Mouse (Mus musculus): ENCODE results near the gene Brd3. TPM values are rescaled to one million over a fixed set of nuclear protein-coding genes. Genes with fewer than 3 reads are reported as not detected.

The Brd3 gene
- total and polyA plus RNA-seq, 3 experiments = 10.7 to 46.9 (median 38.7) TPM

DNA sequence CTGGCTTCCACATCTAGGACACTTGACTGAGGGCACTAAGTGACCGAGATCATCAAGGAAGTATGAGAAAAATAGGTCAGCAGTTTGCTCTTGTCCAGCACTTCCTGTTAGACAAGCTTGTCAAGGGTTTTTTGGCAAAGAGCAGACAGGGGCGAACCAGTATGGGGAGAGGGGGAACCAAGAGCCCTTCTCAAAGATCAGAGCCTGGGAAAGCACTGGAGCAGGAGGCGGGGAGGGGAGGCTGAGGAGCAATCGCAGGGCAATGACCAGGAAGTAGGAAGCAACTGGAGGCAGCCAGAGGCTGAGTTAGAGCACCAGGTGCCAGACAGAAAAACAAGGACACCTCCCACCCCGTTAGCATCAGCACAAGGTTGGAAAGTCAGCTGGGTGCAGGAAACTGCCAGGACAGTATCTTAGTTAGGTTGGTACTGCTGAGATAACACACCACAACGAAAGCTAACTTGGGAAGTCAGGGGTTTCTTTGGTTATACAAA lies 88.8 kb downstream of the Brd3 start:
- no peak overlapping the region for H3K9ac ChIP-seq (ENCODE audit: control insufficient read depth, low read depth, low read length, poor library complexity, severe bottlenecking)

DNA sequence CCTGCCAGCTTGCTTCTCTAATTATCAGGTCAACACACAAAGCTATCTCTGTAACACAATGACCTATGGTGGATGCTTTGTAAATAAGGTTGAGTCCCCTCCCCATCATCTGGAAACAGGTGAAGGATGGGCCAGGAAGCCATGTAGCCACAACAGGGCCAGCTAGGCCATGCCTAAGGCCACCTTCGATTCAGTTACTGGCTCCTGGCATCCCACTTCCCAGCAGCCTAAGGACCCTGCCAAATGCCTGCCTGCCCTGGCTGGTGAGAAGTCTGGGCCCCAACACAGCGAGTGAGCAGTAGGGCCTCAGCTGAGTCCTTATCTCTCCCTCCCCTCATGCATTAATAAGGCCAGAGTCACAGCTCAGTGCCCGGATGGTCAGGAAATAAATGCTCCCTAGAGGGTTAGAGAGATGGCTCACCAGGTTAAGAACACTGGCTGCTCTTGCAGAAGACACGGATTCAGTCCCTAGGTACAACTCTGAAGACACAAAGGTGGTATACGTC lies 89.8 kb downstream of the Brd3 start:
- Histone ChIP-seq H3K9me3 (replicated peaks; ENCODE audit: insufficient read depth, low read length) (no peaks in the 10 kb centered on the region), H3K36me3 (ENCODE audit: control insufficient read depth in 1 of 2, insufficient read depth in 2 of 2, low read length in 2 of 2) (peaks cover 0 to 10% of the 10 kb centered on the region in 2 experiments; a peak in 2 of 4 replicates), H3K27me3 (ENCODE audit: control insufficient read depth in 1 of 2, insufficient read depth in 2 of 2, low read length in 2 of 2) (no peaks in the 10 kb centered on the region), H3K4me1 (ENCODE audit: control insufficient read depth in 1 of 2, insufficient read depth in 2 of 2, low read length in 2 of 2) (peaks cover 5 to 27% of the 10 kb centered on the region in 2 experiments), H3K27ac (ENCODE audit: control insufficient read depth, low read depth, low read length) (no peak overlapping the region), H3K79me2 (ENCODE audit: control insufficient read depth, insufficient read depth, low read length, poor library complexity) (no peaks in the 10 kb centered on the region; the same call in 1 of the 2 replicates), H3K9ac (ENCODE audit: control insufficient read depth, low read depth, low read length, poor library complexity, severe bottlenecking) (no peak overlapping the region), H3K4me3 (ENCODE audit: control insufficient read depth in 1 of 2, insufficient read depth in 1 of 2, low read depth in 2 of 2, low read length in 2 of 2) (no peak overlapping the region)
- peak; percentile 26 for DNase-seq (ENCODE audit: low read depth, low spot score)
- no peak for TF ChIP-seq POLR2AphosphoS5 (IDR thresholded peaks at IDR 0.05; ENCODE audit: borderline replicate concordance, low read depth, low read length)
- no peak for TF ChIP-seq TCF12 (IDR thresholded peaks at IDR 0.05; ENCODE audit: low read depth, low read length)
- no peak for TF ChIP-seq CHD2 (IDR thresholded peaks at IDR 0.05; ENCODE audit: low read length)
- TF ChIP-seq MYC (IDR thresholded peaks at IDR 0.05; ENCODE audit: low read depth, low read length) = no peak
- peak; percentile 32; the same call in 1 of the 2 replicates for TF ChIP-seq GATA1 (IDR thresholded peaks at IDR 0.05; ENCODE audit: low read depth, low read length)
- no peak for TF ChIP-seq ELF1 (IDR thresholded peaks at IDR 0.05; ENCODE audit: low read depth, low read length)
- TF ChIP-seq RCOR1 (IDR thresholded peaks at IDR 0.05; ENCODE audit: low read depth, low read length) = no peak
- TF ChIP-seq ETS1 (IDR thresholded peaks at IDR 0.05; ENCODE audit: low read depth, low read length) = 0 out of 2 replicates have a peak, but pooled peaks have one; percentile 9
- no peak for TF ChIP-seq TBP (IDR thresholded peaks at IDR 0.05; ENCODE audit: low read depth, low read length)

More for the DNA sequence above, 88.8 kb downstream of the Brd3 start:
- Histone ChIP-seq H3K9me3 (replicated peaks; ENCODE audit: insufficient read depth, low read length) (no peaks in the 10 kb centered on the region), H3K27me3 (ENCODE audit: control insufficient read depth in 1 of 2, insufficient read depth in 2 of 2, low read length in 2 of 2) (no peaks in the 10 kb centered on the region), H3K36me3 (ENCODE audit: control insufficient read depth in 1 of 2, insufficient read depth in 2 of 2, low read length in 2 of 2) (peaks cover 0 to 10% of the 10 kb centered on the region in 2 experiments; a peak in 2 of 4 replicates), H3K79me2 (ENCODE audit: control insufficient read depth, insufficient read depth, low read length, poor library complexity) (peaks cover 1% of the 10 kb centered on the region; the same call in 1 of the 2 replicates), H3K4me3 (ENCODE audit: control insufficient read depth in 1 of 2, insufficient read depth in 1 of 2, low read depth in 2 of 2, low read length in 2 of 2) (no peak overlapping the region), H3K4me1 (ENCODE audit: control insufficient read depth in 1 of 2, insufficient read depth in 2 of 2, low read length in 2 of 2) (peaks cover 5 to 27% of the 10 kb centered on the region in 2 experiments), H3K27ac (ENCODE audit: control insufficient read depth, low read depth, low read length) (no peak overlapping the region)
- TF ChIP-seq MYC (IDR thresholded peaks at IDR 0.05; ENCODE audit: low read depth, low read length) (no peak), E2F4 (IDR thresholded peaks at IDR 0.05; ENCODE audit: borderline replicate concordance, low read depth, low read length) (no peak), CTCF (IDR thresholded peaks at IDR 0.05 in 2 of 3, conservative IDR thresholded peaks at IDR 0.05 in 1 of 3; ENCODE audit: control insufficient read depth in 1 of 3, insufficient read depth in 1 of 3, low read depth in 2 of 3, low read length in 3 of 3, poor library complexity in 1 of 3, severe bottlenecking in 1 of 3) (no peak), ZC3H11A (IDR thresholded peaks at IDR 0.05; ENCODE audit: low read depth, low read length) (no peak), POLR2AphosphoS2 (IDR thresholded peaks at IDR 0.05; ENCODE audit: low read length) (no peak), KAT2A (conservative IDR thresholded peaks at IDR 0.05; ENCODE audit: low read depth, low read length) (no peak), MAX (IDR thresholded peaks at IDR 0.05; ENCODE audit: low read length) (no peak), CHD2 (IDR thresholded peaks at IDR 0.05; ENCODE audit: low read length) (no peak), RCOR1 (IDR thresholded peaks at IDR 0.05; ENCODE audit: low read depth, low read length) (no peak), NELFE (IDR thresholded peaks at IDR 0.05; ENCODE audit: low read depth, low read length) (no peak), USF1 (IDR thresholded peaks at IDR 0.05; ENCODE audit: low read depth, low read length) (no peak), MAFK (IDR thresholded peaks at IDR 0.05; ENCODE audit: borderline replicate concordance, low read depth, low read length) (no peak), SMC3 (IDR thresholded peaks at IDR 0.05; ENCODE audit: low read depth, low read length) (no peak), UBTF (IDR thresholded peaks at IDR 0.05; ENCODE audit: borderline replicate concordance, insufficient read depth, low read depth, low read length) (no peak), USF2 (IDR thresholded peaks at IDR 0.05; ENCODE audit: borderline replicate concordance in 1 of 2, insufficient read depth in 1 of 2, low read depth in 1 of 2, low read length in 2 of 2) (no peak), EP300 (IDR thresholded peaks at IDR 0.05; ENCODE audit: low read depth in 1 of 2, low read length in 2 of 2) (peak; percentile 32 to 35; a peak in 2 of 4 replicates), ZMIZ1 (IDR thresholded peaks at IDR 0.05; ENCODE audit: low read depth, low read length) (no peak), MAZ (IDR thresholded peaks at IDR 0.05; ENCODE audit: low read depth, low read length) (no peak), TBP (IDR thresholded peaks at IDR 0.05; ENCODE audit: low read depth, low read length) (no peak), ELF1 (IDR thresholded peaks at IDR 0.05; ENCODE audit: low read depth, low read length) (0 out of 2 replicates have a peak, but pooled peaks have one; percentile 22), GABPA (IDR thresholded peaks at IDR 0.05; ENCODE audit: low read depth, low read length) (no peak), ETS1 (IDR thresholded peaks at IDR 0.05; ENCODE audit: low read depth, low read length) (peak; percentile 66; the same call in 1 of the 2 replicates), HCFC1 (IDR thresholded peaks at IDR 0.05; ENCODE audit: low read depth, low read length) (no peak), NRF1 (IDR thresholded peaks at IDR 0.05; ENCODE audit: insufficient read depth, low read depth, low read length, poor library complexity, severe bottlenecking) (no peak), SIN3A (IDR thresholded peaks at IDR 0.05; ENCODE audit: low read length) (peak; percentile 53; the same call in 1 of the 2 replicates), GATA1 (IDR thresholded peaks at IDR 0.05; ENCODE audit: low read depth, low read length) (0 out of 2 replicates have a peak, but pooled peaks have one; percentile 2)
- peak; percentile 25 for DNase-seq (ENCODE audit: low read depth, low spot score)

All from MEL (cell line).